Mouse (Mus musculus): Measurements from ENCODE around the gene Irf2bpl. TPM values are rescaled to one million over a fixed set of nuclear protein-coding genes. Genes with fewer than 3 reads are reported as not detected.
A peak's percentile ranks its signal among the peaks of the same experiment; 100 is the strongest.

Irf2bpl gene
- total RNA-seq, 2 experiments from 2014 or later, result 77.9 to 81.5 TPM

GRCm38 (mm10) chr12:86887381-86888129 lies 3.0 kb upstream of the Irf2bpl start:
- no peak for DNase-seq (ENCODE audit: low spot score in 2 of 2)

- DNase-seq (ENCODE audit: low spot score in 2 of 2), result no peak
These were observed 1.9 kb upstream of the Irf2bpl start for GRCm38 (mm10) chr12:86886446-86886965.

GRCm38 (mm10) chr12:86885746-86886145 lies 1.1 kb upstream of the Irf2bpl start:
- no peak for DNase-seq (ENCODE audit: low spot score in 2 of 2)

- no peak for DNase-seq (ENCODE audit: low spot score in 2 of 2)
These were observed 738 bp upstream of the Irf2bpl start for GRCm38 (mm10) chr12:86885336-86885735.

GRCm38 (mm10) chr12:86883280-86884196 lies 1.1 kb downstream of the Irf2bpl start:
- DNase-seq (ENCODE audit: low spot score in 2 of 2), result peak; percentile 65 to 67

- no peak for DNase-seq (ENCODE audit: low spot score in 2 of 2)
These were observed 1.6 kb downstream of the Irf2bpl start for GRCm38 (mm10) chr12:86883019-86883279.

- peak; percentile 78 to 83 for DNase-seq (ENCODE audit: low spot score in 2 of 2)
These were observed 2.1 kb downstream of the Irf2bpl start for GRCm38 (mm10) chr12:86882279-86883018.

GRCm38 (mm10) chr12:86881809-86882278 lies 2.8 kb downstream of the Irf2bpl start:
- peak in 1 of 2 experiments; percentile 62 for DNase-seq (ENCODE audit: low spot score in 2 of 2)

- peak in 1 of 2 experiments; percentile 14 for DNase-seq (ENCODE audit: low spot score in 2 of 2)
These were observed 4.4 kb downstream of the Irf2bpl start for GRCm38 (mm10) chr12:86880090-86880723.

GRCm38 (mm10) chr12:86879446-86880085 lies 5.0 kb downstream of the Irf2bpl start:
- DNase-seq (ENCODE audit: low spot score in 2 of 2), result peak in 1 of 2 experiments; percentile 9

- no peak for DNase-seq (ENCODE audit: low spot score in 2 of 2)
These were observed 5.9 kb downstream of the Irf2bpl start for GRCm38 (mm10) chr12:86878426-86879353.

- DNase-seq (ENCODE audit: low spot score in 2 of 2), result no peak
These were observed 7.6 kb downstream of the Irf2bpl start for GRCm38 (mm10) chr12:86876981-86877380.

- no peak for DNase-seq (ENCODE audit: low spot score in 2 of 2)
These were observed 8.5 kb downstream of the Irf2bpl start for GRCm38 (mm10) chr12:86876116-86876515.

GRCm38 (mm10) chr12:86872335-86873040 lies 12.1 kb downstream of the Irf2bpl start:
- DNase-seq (ENCODE audit: low spot score in 2 of 2), result no peak

- DNase-seq (ENCODE audit: low spot score in 2 of 2), result no peak
These were observed 12.8 kb downstream of the Irf2bpl start for GRCm38 (mm10) chr12:86871666-86872334.

- no peak for DNase-seq (ENCODE audit: low spot score in 2 of 2)
These were observed 13.6 kb downstream of the Irf2bpl start for GRCm38 (mm10) chr12:86870996-86871395.

- DNase-seq (ENCODE audit: low spot score in 2 of 2), result no peak
These were observed 14.8 kb downstream of the Irf2bpl start for GRCm38 (mm10) chr12:86869761-86870160.

All from layer of hippocampus, postnatal 10 days (tissue).